Mouse (Mus musculus) lung, adult 2 months (tissue): ENCODE data around the gene Nfe2l1. TPM values are rescaled to one million over a fixed set of nuclear protein-coding genes. Genes with fewer than 3 reads are reported as not detected.

Experiments
- DNase-seq: peaks from one replicate; pipeline ENCODE4 v3.0.0; 2022
- H3K4me1 ChIP-seq: fragments of 200-500 bp; 2 replicates; pipeline ENCODE4 v1.6.1; 2011; ENCODE audit warnings: low read length; ENCODE audit not compliant: control insufficient read depth, insufficient read depth
- H3K4me3 ChIP-seq: fragments of 200-500 bp; replicated peaks from 2 replicates; pipeline ENCODE3; 2011; ENCODE audit warnings: low read depth, mild to moderate bottlenecking, control low read depth, low read length; ENCODE audit errors: extremely low read depth
- CTCF ChIP-seq: fragments of 200-500 bp; IDR thresholded peaks from 2 replicates; pipeline ENCODE4 v1.5.1; 2011; ENCODE audit warnings: mild to moderate bottlenecking, low read length, control low read depth; ENCODE audit not compliant: insufficient read depth
- POLR2A ChIP-seq: fragments of 200-500 bp; IDR thresholded peaks from 2 replicates; pipeline ENCODE4 v1.6.1; 2011; ENCODE audit warnings: low read depth, mild to moderate bottlenecking, control low read depth, low read length, borderline replicate concordance; ENCODE audit errors: extremely low read depth
- WGBS: fragments of 180-500 bp; shearing (Covaris S2); methylation state at CpG from one replicate; pipeline ENCODE4 v1.1.7; 2018; 5-methylcytosine and 5-hydroxymethylcytosine counted together
- polyA plus RNA-seq: library from polyadenylated mRNA; depleted of rRNA; stranded (reverse); fragments of >200 nt; gene quantifications from 2 replicates; pipeline ENCODE4 v1.2.3, GENCODE M21; 2012

The Nfe2l1 gene
- polyA plus RNA-seq, 1 experiment: 264 TPM

DNA sequence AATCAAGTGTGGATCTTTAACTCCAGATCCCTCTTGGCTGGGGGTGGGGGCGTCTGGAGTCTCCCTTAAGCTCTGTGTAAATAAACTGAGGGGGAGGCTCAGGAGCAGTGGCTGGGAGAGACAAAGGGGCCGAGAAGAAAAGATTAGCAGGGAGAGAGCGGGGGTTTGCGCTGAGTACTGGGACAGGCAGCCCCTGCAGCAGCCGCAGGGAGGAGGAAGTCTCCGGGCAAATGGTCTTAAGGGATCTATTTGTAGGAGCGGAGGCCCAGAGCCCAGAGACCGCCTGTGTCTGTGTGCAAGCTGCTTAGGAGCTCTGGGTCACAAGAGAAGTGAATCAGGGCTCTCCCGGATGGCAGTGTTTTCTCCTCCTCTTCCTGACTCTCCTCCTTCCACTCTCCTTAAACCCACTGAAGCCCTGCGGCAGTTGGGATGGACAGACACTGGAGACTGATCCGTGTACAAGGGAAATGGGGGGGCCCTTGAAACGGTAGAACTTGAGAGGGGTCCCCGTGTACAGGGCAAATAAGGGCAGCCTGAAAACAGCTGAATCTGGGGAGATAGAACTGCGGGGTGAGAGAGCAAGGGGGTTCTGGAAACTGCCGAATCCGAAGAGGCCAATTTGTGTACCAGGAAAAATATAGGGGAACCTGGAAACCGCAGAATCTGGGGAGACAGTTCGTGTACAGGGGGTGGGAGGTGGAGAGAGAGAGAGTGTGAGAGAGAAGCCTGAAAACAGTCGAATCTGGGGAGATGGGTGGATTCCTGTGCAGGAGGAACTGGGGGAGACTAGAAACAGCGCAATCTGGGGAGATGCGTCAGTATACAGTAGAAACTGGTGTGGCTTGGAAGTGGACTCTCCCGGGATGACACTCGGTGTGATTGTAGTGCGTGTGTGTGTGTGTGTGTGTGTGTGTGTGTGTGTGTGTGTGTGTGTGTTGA lies 42.9 kb upstream of the Nfe2l1 start:
- TF ChIP-seq POLR2A (no peak), CTCF (no peak)
- Histone ChIP-seq H3K4me1 (peaks cover 2% of the 10 kb centered on the region; the same call in 1 of the 2 replicates), H3K4me3 (no peak overlapping the region)
- no peak for DNase-seq
- 30% methylated on average over 24 of the region's 24 CpGs for WGBS

DNA sequence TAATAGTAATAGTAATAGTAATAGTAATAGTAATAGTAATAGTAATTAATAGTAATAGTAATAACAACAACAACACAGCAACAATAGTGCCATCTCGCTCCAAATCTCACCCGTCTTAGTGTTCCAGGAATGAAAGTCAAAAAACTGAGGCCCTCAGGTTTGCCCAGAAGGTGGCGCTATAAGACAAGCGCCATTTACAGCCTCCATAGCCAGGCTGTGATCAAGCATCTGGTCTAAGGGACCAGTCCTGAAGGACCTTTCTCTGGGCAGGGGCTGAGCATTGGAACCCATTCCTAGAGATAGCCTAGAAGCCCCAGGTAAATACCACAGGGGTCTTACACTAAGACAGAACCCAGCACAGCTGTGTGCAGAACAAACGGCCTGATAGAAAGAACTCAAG lies 37.4 kb upstream of the Nfe2l1 start:
- TF ChIP-seq CTCF (peak; percentile 73), POLR2A (no peak)
- Histone ChIP-seq H3K4me3 (no peak overlapping the region), H3K4me1 (peaks cover 3% of the 10 kb centered on the region; the same call in 1 of the 2 replicates)
- peak; percentile 61 for DNase-seq
- 8% methylated on average over 5 of the region's 5 CpGs for WGBS

DNA sequence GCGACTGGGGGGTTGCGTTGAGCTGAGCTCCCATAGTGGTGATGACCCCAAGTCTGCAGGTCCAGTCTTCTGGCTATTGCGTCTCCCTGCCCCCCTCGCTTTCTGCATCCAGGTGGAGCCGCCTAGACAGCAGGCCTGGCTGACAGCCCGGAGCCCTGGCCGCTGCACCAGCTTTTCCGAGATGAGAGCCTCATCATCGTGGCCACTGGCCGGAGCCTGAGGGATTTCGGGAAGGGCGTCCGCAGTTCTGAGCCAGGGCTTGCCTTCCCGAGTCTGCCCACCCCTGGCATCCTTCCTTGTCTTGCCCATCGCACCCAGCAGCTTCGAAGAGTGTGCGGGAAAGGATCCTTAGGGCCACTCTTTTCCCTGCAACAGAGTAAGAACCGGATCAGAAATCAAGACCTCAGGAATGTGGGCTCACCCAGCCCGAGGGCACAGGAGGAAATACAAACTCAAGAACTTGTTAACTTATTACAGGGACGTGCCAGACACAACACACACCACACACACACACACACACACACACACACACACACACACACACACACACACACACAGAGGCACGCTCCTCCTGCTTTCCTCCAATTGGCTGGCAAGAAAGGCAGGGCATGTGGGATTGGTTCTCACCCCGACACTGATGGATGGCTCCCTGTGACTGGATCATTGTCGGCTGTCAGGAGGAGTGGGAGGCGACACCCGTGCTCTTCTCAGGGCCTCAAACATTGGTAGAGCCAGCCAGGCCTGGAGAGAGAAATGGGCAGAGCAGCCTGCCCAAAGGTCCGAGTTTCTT lies 33.6 kb upstream of the Nfe2l1 start:
- H3K4me1 ChIP-seq: peaks cover 8% of the 10 kb centered on the region
- H3K4me3 ChIP-seq: no peak overlapping the region
- DNase-seq: peak; percentile 23
- TF ChIP-seq CTCF (no peak), POLR2A (no peak)
- WGBS: 21% methylated on average over 26 of the region's 26 CpGs

DNA sequence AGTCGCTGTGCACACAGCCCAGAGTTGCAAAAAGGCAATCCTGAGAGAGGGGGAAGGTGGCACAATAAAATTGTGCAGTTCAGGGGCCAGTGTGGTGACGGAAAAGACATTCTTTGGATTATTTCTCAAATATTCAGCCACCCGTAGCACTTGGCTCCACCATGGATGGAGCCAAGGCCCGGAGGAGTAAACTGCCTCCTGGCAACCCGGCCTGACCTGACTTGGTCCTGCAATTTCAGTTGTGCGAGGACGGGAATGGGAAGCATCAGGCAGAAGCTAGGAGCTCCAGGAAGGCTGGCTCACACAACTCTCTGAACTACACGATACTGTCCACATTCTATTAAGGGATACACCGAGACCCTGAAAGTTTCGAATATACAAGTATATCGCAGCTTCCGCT lies 32.8 kb upstream of the Nfe2l1 start:
- Histone ChIP-seq H3K4me3 (no peak overlapping the region), H3K4me1 (peaks cover 8% of the 10 kb centered on the region)
- DNase-seq: no peak
- WGBS: 76% methylated on average over 12 of the region's 12 CpGs
- TF ChIP-seq POLR2A: no peak
- no peak for TF ChIP-seq CTCF

DNA sequence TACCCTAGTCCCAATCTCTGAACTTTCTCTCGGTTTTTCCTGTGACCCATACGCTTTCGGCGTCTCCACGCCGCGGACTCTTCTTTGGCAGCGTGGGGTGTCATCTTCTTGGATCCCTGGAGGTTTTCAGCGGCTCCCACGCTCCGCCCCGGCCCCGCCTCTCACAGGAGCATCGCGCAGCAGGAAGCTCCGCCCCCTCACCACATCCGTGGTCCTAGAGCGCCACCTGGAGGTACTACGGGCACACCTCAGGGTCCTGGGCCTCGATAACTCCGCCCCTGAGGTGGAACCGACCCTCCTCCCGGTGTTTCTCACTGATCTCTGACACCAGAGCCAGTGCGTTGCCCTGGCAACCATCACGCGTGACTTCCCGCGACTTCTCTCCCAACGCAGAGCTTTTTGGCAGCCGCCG lies 32.1 kb upstream of the Nfe2l1 start:
- Histone ChIP-seq H3K4me1 (peaks cover 8% of the 10 kb centered on the region), H3K4me3 (peak overlapping the region; percentile 67)
- peak; percentile 97 for DNase-seq
- under 1% methylated on average over 31 of the region's 31 CpGs for WGBS
- TF ChIP-seq POLR2A (peak; percentile 67; the same call in 1 of the 2 replicates), CTCF (peak; percentile 86)

DNA sequence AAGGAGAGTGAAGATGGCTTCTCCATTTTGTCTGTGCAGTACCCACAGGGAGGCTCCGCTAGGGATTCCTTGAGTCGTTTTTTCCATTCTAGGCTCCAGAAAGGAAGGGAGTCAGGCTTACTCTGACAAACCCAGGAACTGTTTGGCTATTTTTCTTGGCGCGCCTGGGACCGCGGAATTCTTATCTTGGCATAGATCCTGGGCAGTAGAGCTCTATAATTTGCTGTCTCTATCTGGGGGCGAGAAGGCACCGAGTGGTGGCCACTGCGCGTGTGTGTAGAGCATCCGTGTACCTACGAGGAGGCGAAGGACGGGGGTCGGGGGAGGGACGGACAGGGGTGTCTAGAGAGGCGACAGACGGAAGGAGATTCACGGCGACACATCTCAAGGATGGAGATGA lies 31.7 kb upstream of the Nfe2l1 start:
- WGBS: 1% methylated on average over 20 of the region's 20 CpGs
- Histone ChIP-seq H3K4me1 (peaks cover 8% of the 10 kb centered on the region), H3K4me3 (peak overlapping the region; percentile 67)
- TF ChIP-seq POLR2A (no peak), CTCF (no peak)
- DNase-seq: no peak

DNA sequence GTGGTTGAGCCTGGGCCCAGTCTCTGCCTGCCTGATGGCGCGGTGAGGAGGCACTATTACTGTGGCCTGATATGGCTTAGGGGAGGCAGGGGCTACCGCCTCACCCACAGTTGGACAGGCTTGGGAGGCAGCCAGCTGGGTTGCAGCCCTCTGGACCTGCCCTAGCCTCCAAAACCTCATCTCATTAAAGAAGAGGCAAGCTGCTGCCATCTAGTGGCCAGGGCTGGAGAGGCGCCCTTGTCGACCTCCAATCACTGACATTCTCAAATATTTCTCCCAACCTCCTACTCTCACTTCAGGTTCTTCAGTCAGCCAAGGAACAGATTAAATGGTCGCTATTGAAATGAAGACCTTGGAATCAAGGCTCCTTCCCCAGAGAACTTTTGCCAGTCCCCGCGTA lies 30.8 kb upstream of the Nfe2l1 start:
- DNase-seq: peak; percentile 71
- peaks cover 8% of the 10 kb centered on the region for H3K4me1 ChIP-seq
- TF ChIP-seq POLR2A (no peak), CTCF (peak; percentile 85)
- no peak overlapping the region for H3K4me3 ChIP-seq
- 12% methylated on average over 8 of the region's 8 CpGs for WGBS

DNA sequence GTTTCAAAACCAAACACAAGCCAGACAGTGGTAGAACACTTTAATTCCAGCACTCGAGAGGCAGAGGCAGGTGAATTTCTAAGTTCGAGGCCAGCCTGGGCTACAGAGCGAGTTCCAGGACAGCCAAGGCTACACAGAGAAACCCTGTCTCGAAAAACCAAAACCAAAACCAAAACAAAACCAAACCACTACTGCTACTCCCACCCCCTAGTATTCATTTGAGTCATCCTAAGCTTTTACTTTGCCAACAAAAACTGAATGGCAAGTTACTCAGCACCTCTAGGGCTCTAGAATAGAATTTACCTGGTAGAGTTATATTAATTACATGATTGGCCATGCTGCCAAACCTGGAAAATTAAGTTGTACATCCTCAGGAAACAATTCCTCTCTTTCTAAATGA lies 29.9 kb upstream of the Nfe2l1 start:
- peaks cover 8% of the 10 kb centered on the region for H3K4me1 ChIP-seq
- 78% methylated on average over 4 of the region's 4 CpGs for WGBS
- TF ChIP-seq POLR2A (no peak), CTCF (no peak)
- H3K4me3 ChIP-seq: no peak overlapping the region
- DNase-seq: no peak

DNA sequence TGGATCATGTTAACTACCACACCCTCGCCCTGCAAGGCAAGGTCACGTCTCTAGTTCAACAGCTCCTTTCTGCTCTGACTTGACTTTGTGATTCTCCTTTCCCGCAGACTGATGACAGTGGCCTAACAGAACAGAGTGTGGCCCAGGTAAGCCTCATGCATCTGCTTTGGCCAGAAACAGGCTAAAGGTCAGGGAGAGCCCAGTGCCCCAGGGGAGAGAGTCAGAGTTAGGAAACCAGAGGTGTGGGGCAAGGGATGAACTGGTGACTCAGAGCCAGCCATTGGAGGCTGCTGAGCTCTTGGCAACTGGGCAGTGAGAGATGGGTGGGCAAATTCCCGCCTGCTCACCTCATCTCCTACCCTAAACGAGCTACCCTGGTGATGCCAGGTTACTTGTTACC lies 27.7 kb upstream of the Nfe2l1 start:
- DNase-seq: no peak
- Histone ChIP-seq H3K4me1 (peaks cover 5% of the 10 kb centered on the region), H3K4me3 (no peak overlapping the region)
- WGBS: 84% methylated on average over 5 of the region's 5 CpGs
- no peak for TF ChIP-seq POLR2A
